Mouse (Mus musculus) adrenal gland, postnatal 36 days (tissue): ENCODE data around the gene Ano1. TPM values are rescaled to one million over a fixed set of nuclear protein-coding genes. Genes with fewer than 3 reads are reported as not detected.

Source experiments
- DNase-seq, 2 experiments: peaks; one replicate each; pipeline ENCODE4 v3.0.0; 2021; ENCODE audit warnings: mixed read lengths in 1 of 2
- total RNA-seq, 2 experiments: library from RNA; stranded (reverse); gene quantifications; 2 replicates each; pipeline ENCODE4 v1.2.3; 2021

The Ano1 gene
- total RNA-seq, 2 experiments from 2014 or later: 20.9 to 25.4 TPM

DNA sequence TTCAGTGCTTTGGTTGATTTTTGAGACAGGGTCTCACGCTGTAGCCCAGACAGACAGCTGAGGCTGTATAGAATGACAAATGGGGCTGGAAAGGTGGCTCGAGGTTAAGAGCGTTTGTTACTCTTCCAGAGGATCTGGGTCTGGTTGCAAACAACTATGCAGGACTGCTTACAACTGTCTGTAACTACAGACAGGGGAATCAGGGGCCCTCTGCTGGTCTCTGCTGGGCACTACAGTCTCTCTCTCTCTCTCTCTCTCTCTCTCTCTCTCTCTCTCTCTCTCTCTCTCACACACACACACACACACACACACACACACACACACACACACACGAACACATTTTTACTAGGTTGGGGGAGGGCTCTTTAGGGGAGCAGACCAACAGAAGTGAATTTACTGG is 168.2 kb downstream of the Ano1 start:
- peak; percentile 37 to 60 for DNase-seq

DNA sequence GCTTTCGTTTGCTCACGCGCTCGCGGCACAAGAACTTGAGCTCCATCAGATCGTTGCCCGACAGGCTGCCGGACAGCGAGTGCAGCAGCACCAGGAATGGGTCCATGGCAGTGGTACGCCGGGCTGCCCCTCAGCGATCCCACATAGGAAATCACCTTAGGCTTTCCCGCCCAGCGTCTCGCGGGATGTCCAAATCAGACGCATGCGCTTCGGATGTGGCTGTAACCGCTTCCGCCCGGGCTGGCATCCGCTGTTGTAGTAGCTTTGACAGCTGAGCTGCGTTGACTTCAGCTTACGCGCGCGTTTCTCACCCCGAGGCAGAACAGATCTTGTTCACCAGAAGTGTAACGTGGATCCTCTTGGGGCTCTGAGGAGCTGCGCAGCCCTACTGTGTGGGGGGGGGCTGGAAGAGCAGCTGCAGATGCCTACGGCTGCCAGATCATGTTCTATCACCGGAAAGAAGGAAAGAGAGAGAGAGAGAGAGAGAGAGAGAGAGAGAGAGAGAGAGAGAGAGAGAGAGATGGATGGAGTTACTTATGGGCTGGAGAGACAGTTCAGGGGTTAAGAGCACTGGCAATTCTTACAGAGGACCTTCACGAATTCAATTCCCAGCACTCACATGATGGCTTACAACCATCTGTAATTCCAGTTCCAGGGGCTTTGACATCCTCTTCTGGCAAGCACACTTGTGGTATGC is 169.3 kb downstream of the Ano1 start, which contains the start of gene Fadd:
Gene Fadd, minus strand, starts transcription at position 180 of the 697 bp plus-strand sequence.
- DNase-seq: peak; percentile 95 to 97

DNA sequence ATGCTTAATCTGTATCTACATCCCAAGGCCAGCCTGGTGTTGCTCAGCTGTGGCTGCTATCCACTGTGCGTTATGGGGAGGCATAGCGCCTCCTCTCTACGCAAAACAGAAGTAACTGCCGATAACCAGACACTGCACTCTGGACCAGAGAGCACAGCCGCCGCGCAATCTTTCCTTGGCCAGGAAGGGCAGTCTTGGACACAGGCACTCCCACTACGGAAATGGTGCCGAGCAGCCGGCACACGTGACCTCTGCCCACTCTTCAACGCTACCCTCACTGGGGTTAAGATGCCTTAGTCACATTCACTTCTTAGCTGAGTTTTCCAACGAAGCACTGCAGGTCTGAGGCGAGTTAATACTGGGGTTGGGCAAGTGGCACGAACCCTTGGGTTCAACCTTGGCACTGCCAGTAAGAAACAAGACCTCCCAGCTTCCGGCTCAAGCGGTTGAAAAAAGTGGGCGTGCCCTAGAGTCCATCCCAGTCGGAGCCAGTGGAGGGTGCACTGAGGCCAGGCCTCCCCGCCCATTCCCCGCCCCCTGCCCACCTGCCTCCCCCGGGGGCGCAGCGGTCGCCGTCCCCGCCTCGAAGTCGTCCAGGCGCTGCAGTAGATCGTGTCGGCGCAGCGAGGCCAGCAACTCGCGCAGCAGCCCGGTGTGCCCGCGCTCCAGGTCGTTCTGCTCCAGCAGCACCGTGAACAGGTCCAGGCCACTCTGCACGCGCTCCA is 170.1 kb downstream of the Ano1 start:
- DNase-seq: peak; percentile 88

DNA sequence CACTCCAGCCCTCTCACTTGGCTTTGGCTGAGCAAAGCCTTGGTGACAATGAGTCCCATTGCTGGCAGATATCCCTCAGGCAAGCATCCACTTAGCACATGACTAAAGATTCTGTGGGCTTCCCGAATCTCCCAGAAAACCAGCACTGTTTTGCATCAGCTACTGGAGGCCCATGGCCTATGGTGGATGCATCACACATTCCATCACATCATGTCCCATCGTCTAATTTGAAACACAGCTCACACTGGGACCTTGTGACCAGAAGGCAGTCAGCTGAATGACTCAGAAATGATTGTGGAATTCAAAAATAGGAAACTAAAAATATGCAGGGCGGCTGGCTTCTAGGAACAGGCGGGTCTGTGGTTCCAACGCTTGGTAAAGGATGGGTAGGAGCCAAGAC is 173.9 kb downstream of the Ano1 start:
- peak in 1 of 2 experiments; percentile 51 for DNase-seq

DNA sequence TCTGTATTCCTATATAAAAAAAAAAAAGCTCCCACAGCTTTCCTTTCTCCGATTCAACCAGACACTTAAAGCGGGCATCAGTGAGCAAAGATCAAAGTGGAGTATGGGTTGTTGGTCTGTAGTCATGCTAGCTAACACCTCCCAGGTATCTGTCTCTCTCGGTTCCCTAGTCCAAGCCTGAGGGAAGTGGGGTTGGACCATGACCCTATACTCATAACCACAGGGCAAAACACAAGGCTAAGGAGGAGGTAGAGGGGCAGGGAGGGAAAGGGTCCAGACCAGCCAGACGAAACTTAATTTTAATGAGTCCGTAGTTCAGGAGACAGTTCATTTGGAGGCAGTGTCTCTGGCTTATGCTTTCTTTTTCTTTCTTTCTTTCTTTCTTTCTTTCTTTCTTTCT is 179.5 kb downstream of the Ano1 start:
- DNase-seq: no peak

DNA sequence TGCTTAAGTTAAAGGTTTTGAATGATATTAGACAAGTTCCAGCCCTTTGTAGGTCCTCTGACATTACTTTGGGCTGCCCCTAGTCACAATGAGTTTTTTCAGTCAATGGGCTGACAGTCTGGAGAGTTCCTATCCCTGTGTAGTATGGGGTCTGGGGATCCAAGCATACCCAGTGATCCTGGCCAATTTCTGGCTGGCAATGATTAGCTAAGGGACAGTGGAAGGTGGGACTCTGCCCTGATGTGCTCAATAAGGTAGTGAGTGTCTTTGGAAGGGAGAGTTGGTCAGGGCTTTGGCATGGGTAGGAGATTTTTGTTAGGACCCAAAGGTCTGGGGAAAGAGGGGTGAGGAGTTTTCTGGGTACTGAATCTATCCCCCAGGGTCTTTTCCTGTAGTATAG is 180.2 kb downstream of the Ano1 start:
- no peak for DNase-seq

DNA sequence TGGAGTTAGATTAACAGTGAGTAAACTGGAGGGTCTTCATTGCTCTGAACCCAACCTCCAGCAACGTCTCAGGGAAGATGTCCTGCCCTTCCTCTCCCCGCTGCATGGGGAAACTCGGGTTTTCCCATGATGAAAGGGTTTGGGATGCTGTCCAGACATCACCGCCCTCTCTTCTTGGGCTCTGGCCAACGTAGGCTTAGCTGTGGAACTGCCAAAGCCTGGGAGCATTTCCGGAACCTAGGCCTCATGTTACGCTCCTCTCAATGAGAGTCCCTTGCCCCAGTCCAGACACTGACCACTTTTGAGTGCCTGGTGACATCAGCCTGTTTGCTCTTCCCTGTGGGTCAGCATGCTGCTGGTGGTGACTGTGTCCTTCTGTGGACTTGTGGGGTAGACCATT is 182.3 kb downstream of the Ano1 start:
- peak; percentile 29 to 52 for DNase-seq

DNA sequence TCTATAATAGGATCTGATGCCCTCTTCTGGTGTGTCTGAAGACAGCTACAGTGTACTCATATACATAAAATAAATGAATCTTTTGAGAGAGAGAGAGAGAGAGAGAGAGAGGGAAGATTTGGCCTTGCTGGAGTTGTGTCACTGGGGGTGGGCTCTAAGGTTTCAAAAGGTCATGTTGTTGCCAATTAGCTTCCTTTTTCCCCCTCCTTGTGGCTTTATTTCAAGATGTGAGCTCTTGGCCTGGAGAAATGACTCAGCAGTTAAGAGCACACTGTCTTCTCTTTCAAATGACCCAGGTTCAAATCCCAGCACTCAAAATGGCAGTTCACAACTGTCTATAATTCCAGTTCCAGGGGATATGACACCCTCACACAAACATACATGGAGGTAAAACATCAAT is 183.7 kb downstream of the Ano1 start:
- DNase-seq: no peak

DNA sequence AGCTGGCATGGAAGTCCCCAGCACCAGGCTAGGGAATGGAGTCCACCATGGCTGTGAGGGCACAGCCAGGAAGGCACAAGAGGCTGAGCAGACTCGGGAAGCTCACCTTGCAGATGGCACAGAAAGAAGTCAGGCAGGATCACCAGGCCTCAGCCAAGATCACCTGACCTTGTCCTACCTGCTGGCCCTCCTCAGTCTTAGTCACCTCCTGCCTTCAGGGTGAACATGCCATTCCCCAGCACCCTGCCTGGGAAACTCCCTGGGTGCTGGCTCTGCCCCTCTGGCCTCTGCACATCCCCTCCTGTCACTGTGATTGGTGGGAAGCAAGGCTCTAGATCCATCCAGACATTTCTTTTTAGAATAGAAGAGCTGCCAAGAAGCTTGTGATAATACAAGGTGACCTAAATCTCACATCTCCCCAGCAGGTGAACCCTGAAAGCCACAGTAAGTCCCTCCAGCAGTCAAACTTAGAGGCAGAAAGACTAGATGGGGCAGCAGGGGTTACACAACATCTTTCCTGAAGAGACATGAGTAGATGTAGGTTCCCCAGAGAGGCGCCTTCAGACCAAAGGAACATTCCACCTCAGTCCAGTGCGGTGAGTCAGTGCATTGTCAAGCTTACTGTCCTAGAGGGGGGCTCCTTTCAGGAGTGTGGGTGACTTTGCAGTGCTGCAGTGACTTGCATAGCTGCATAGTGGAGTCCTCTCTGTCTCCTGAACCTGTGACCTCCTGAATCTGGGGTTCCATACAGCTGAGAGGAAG is 184.7 kb downstream of the Ano1 start:
- no peak for DNase-seq

DNA sequence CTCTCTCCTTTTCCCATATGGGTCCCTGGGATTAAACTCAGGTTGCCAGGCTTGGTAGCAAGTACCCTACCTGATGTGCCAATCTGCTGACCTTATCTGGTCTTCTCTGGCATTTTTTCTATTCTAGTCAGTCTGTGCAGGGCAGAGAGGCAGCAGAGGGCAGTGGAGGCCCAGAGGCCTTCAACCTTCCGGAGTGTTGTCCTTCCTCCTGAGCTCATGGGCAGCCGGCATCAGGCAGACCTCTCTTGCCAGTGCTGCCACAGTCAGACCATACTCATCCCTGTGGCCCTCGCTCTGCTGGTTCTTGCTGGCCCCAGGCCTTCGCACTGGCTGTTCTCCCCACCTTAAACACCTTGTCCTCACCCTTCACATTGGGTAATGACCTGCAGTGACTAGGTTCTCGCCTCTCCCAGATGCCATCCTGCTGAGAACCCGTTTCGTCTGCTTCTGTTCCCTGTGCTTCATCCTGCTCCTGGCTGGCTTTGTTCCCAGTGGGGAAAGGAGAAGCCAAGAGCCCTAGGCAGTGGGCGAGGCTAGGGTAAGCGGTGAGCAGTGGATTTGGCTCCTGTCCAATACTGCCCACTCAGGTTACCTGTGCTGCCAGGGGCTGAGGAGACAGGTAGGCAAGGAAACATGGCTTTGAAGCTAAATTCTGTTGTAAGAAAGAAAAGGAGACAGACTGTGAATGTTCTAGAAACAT is 188.2 kb downstream of the Ano1 start:
- DNase-seq: peak; percentile 29 to 47

DNA sequence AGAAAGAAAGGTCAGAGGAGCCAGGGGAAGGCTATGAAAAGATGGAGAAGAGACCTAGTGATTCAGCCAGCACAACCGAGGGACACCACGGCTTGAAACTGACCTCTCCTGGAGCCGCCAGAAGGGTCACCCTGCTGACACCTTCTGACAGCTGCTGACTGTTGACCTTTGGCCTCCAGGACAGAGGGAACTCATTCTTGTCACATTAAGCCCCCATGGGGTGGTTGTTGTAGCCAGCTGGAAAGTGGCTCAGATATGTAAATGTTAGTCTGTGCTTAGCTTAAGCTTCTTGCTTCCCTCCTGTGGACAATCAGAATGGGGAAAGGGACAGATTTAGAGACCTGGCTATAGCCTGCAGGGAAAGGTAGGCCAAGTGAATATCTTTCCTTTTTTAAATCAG is 189.8 kb downstream of the Ano1 start:
- no peak for DNase-seq

DNA sequence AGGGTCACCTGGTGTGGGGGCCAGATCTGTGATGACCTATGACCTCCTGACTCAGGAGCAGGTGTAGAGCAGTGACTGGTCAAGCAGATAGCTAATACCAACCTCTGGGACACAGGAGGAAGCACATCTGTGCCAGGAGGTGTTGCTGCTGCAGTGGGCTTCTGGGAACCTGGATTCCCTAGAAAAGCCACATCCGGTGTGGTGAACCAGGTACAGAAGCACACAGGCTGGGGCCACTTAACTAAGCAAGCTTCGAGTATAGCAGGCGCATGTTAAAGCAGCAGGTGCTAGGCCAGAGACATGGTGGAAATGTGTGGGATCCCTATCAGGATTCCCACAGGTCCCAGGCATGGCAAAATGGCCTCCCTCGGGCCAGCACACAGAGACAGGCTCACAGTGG is 191.2 kb downstream of the Ano1 start:
- DNase-seq: no peak

DNA sequence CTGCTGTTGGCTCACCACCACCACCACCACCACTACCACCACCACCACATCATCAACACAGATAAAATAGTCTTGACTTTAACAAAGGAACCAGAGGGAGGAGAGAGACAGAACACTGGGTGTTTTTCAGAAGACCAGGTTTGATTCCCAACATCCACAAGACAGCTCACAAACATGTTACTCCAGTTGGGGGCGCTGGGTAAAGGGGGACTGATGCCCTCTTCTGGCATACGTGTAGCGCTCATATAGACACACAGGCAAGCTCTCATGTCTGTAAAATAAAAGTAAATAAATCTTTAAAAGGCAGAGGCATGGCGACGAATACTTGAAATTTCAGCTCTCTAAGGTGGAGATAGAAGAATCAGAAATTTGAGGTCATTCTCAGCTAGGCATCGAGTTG is 193.2 kb downstream of the Ano1 start:
- no peak for DNase-seq

DNA sequence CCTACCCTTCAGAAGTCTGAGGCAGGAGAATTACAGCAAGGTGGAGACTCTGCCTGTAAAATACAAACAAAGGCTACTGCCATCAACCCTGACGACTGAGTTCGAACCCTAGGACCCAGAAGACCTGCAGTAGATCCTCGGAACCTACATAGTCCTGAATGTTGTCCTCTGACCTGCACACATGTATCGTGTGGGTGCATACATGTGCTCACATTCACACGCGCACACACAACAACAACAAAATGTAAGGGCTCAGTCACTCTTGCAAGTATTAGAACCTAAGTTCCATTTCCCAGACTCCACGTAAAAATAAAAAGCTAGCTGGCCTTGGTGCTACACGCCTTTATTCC is 197.7 kb downstream of the Ano1 start:
- DNase-seq: no peak

DNA sequence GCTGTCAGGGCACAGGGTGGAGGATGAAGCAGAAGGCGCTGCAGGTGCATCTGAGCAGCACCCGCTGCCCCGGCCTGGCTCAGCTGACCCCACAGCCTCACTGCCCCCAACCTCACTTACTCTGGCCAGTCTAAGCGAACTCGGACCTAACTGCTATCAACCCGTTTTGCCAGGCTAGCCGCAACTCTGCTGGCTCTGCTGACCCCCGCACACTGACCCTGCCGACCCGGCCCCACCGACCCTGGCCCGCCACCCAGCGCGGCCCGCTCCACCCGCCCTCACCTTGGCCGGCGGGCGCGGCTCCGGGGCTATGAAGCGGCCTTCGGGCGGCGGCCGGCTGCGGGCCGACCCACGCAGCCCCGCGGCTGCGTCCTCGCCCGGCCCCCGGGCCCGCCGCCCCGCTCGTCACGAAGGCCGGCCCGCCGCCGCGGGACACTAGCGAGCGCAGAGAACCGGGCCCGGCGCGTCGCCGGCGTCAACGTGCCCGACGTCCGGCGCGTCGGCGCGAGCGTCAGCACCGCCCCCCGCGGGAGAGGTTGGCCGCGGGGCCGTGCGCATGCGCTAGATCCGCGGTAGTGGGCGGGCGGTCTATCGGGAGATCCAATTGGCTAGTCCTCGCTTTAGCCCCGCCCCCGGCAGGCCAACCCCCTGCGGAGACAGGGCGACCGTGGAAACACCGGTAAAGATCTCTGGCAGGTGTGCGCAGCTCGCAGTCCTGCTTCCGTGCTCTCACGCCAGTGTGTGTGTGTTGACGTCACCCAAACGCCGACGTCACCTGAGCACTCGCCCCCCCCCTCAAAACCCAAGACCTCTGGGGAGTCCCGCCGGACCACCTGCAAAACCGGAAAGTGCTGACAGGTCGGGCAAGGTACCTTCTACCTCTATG is 198.3 kb downstream of the Ano1 start, which contains the start of gene Ppfia1:
Gene Ppfia1, minus strand, starts transcription at position 493 of the 886 bp plus-strand sequence.
- peak; percentile 99 to 100 for DNase-seq

DNA sequence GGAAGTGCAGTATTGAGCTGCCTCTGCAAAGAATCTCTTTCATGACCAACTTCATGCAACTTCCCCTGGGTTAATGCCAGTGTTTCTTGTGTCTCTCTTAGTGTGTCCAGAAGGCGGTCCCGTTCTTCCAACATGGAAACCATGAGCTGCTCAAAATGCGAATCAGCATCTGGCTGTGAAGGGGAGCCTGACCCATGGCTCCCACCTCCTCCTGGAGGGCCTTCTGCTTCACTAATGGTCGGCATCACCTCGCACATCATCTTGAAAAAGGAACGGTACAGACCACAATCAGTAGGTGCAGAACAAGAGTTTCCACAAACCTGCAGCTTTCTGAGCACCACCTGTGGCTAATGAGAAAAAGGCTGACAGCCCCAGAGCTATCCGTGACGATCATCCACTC is 199.5 kb downstream of the Ano1 start:
- no peak for DNase-seq

DNA sequence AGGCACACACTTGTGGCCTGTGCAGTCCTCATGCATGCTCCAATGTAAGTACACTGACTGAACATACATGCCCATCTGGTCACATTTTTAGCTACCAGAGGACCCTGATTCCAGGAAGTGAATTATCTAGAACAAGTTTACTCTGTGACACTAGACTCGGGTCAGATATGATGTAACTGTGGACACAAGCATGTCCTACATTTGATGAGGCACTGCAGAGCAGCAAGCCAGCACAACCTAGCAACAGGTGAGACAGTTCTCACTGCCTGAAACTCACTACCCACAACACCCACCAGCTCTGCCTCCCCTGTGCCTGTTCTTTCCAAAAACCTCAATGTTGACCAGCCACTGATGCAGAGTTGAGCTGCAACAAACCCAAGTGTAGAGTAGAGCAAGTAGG is 201.0 kb downstream of the Ano1 start:
- no peak for DNase-seq

DNA sequence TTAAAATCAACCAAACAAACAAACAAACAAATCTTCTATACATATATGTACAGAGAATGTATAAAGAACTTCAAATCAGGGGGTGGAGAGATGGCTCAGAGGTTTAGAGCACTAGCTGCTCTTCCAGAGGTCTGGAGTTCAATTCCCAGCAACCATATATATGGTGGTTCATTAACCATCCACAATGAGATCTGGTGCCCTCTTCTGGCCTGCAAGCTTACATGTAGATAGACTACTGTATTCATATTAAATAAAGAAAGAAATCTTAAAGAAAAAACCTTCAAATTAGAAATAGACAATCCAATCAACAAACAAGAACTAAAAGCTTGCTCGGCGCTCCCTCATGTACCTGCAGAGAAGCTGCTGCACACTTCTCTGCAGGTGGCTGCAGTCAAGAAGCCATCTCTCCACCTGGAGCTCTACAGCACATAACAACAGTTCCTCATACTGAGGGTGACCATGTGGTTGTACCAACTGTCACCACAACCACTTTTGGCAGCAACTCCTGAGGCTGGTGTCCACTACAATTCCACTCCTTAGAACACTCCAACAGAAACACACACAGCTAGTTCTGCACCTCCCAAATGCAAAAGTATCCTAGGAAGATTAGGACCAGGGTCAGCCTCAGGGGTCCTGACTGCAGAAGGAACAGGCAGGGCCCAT is 201.7 kb downstream of the Ano1 start:
- no peak for DNase-seq

DNA sequence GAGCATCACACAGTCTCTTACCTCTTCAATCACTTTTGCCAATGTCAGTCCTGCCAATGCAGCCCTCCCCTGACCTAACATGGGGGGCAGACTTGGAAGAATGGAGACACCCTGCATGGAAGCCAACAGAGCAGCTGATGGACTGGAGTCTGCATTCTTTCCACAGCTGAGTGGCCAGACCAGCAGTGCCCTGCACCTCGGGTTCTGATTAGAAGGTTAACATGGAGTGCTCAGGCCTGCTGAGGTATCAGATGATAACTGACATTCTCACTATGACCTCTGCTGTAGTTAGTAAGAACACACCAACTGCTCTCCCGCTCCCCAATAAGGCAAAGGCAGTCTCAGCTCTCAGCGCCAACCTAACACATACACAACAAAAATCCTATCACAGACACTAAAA is 206.5 kb downstream of the Ano1 start:
- DNase-seq: no peak

DNA sequence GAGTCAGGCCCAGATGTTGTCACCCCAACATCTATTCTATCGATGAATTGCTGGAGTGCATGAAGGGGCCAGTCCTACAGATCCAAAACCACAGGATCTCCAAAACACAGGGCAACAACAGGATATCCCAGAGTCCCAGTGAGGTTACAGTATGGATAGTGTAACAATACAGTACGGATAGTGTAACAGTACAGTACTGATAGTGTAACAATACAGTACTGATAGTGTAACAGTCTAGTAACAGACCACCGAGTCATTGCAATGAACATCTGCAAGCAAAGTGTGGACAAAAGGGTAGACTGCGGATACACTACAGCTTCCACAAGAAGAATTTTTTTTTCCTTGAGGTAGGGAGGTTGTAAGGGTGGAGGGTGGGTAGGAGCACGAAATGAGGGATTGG is 210.4 kb downstream of the Ano1 start:
- no peak for DNase-seq

DNA sequence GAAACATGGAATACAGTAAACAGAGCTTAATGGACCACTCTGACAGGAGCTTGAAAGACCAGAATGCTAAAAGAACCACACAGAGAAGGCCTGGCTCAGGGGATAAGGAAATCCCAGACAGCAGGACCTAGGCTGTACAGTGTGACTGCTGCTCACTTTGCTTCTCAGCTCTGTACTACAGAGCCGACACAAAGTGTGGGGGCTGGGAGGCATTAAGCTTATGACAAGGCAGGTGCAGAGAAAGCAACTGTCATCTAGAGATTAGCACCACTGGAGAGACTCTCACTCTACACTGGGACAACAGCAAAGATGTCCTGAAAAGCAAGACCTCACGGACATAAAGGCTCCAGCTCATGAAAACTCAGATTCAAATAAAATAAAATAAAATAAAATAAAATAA is 212.6 kb downstream of the Ano1 start:
- DNase-seq: no peak
